Mouse (Mus musculus) CH12.LX (cell line): ENCODE data around the gene Cd248. TPM values are rescaled to one million over a fixed set of nuclear protein-coding genes. Genes with fewer than 3 reads are reported as not detected.

Experiments
- DNase-seq: peaks from one replicate; pipeline ENCODE4 v3.0.0-alpha.2; 2013; ENCODE audit errors: extremely low read depth
- H3K27ac ChIP-seq: 2 replicates; pipeline ENCODE4 v1.5.1; 2012; ENCODE audit warnings: low read depth, mild to moderate bottlenecking, control low read depth, moderate library complexity; ENCODE audit not compliant: insufficient read depth
- H3K27me3 ChIP-seq: replicated peaks from 2 replicates; pipeline ENCODE3; 2012; ENCODE audit warnings: inconsistent platforms
- H3K36me3 ChIP-seq, 2 experiments: replicated peaks in 1 of 2; 2 replicates each; pipeline versions ENCODE3 to v1.6.1; 2012; ENCODE audit warnings: inconsistent platforms in 1 of 2, low read length in 1 of 2, mild to moderate bottlenecking in 1 of 2, mixed read lengths in 1 of 2, moderate library complexity in 1 of 2; ENCODE audit not compliant: control insufficient read depth in 1 of 2, insufficient read depth in 1 of 2
- H3K4me1 ChIP-seq, 2 experiments: 2 replicates each; pipeline ENCODE4 v1.6.1; 2012; ENCODE audit warnings: inconsistent platforms in 1 of 2, moderate library complexity in 1 of 2; ENCODE audit not compliant: insufficient read depth in 2 of 2, control insufficient read depth in 1 of 2
- H3K4me2 ChIP-seq: 2 replicates; pipeline ENCODE4 v1.6.1; 2012; ENCODE audit warnings: low read depth, mild to moderate bottlenecking, control low read depth; ENCODE audit not compliant: poor library complexity, insufficient read depth, severe bottlenecking
- H3K4me3 ChIP-seq, 3 experiments: fragments of 150-350 bp in 1 of 3; sonication (generic) in 1 of 3; replicated peaks in 1 of 3; 2 replicates each; pipeline versions ENCODE3 to v1.5.1; 2011 to 2012; ENCODE audit warnings: low read depth in 2 of 3, low read length in 2 of 3, mild to moderate bottlenecking in 2 of 3, moderate library complexity in 2 of 3, control low read depth in 1 of 3, improper control_type of control experiment in 1 of 3, inconsistent platforms in 1 of 3, mixed read lengths in 1 of 3; ENCODE audit not compliant: poor library complexity in 1 of 3
- H3K79me2 ChIP-seq: replicated peaks from 2 replicates; pipeline ENCODE4 v1.6.1; 2012; ENCODE audit warnings: mild to moderate bottlenecking, moderate library complexity; ENCODE audit not compliant: control insufficient read depth, poor library complexity, insufficient read depth, severe bottlenecking; ENCODE audit errors: extremely low read depth
- H3K9ac ChIP-seq: 2 replicates; pipeline ENCODE4 v1.6.1; 2012; ENCODE audit warnings: low read depth, mild to moderate bottlenecking, control low read depth, moderate library complexity; ENCODE audit not compliant: insufficient read depth
- H3K9me3 ChIP-seq: replicated peaks from 2 replicates; pipeline ENCODE3; 2012; ENCODE audit warnings: low read length, inconsistent platforms, mixed read lengths
- BHLHE40 ChIP-seq: IDR thresholded peaks from 2 replicates; pipeline ENCODE4 v1.6.1; 2011; ENCODE audit warnings: mild to moderate bottlenecking, low read depth, low read length, improper control_type of control experiment
- CHD1 ChIP-seq: IDR thresholded peaks from 2 replicates; pipeline ENCODE4 v1.6.1; 2012; ENCODE audit warnings: low read depth, low read length, improper control_type of control experiment, inconsistent platforms
- CHD2 ChIP-seq: IDR thresholded peaks from 2 replicates; pipeline ENCODE4 v1.6.1; 2011; ENCODE audit warnings: low read length, improper control_type of control experiment
- ETS1 ChIP-seq: conservative IDR thresholded peaks from 2 replicates; pipeline ENCODE4 v1.6.1; 2012; ENCODE audit warnings: low read depth, mild to moderate bottlenecking, inconsistent platforms, low read length, improper control_type of control experiment, moderate library complexity
- JUND ChIP-seq: conservative IDR thresholded peaks from 2 replicates; pipeline ENCODE4 v1.6.1; 2011; ENCODE audit warnings: low read depth, low read length, improper control_type of control experiment
- MYC ChIP-seq: IDR thresholded peaks from 2 replicates; pipeline ENCODE4 v1.6.1; 2011; ENCODE audit warnings: low read depth, mild to moderate bottlenecking, improper control_type of control experiment, low read length
- RCOR1 ChIP-seq: conservative IDR thresholded peaks from 2 replicates; pipeline ENCODE4 v1.6.1; 2012; ENCODE audit warnings: low read depth, mild to moderate bottlenecking, inconsistent platforms, low read length, improper control_type of control experiment
- SMC3 ChIP-seq: IDR thresholded peaks from 2 replicates; pipeline ENCODE4 v1.6.1; 2011; ENCODE audit warnings: low read depth, low read length, improper control_type of control experiment
- TCF12 ChIP-seq: IDR thresholded peaks from 2 replicates; pipeline ENCODE4 v1.6.1; 2014; ENCODE audit warnings: low read depth, mild to moderate bottlenecking, inconsistent platforms, low read length, improper control_type of control experiment
- USF1 ChIP-seq: IDR thresholded peaks from 2 replicates; pipeline ENCODE4 v1.6.1; 2014; ENCODE audit warnings: low read depth, mild to moderate bottlenecking, inconsistent platforms, low read length, improper control_type of control experiment
- ZKSCAN1 ChIP-seq: IDR thresholded peaks from 2 replicates; pipeline ENCODE4 v1.6.1; 2012; ENCODE audit warnings: low read depth, inconsistent platforms, low read length, improper control_type of control experiment, borderline replicate concordance
- ZMIZ1 ChIP-seq: IDR thresholded peaks from 2 replicates; pipeline ENCODE4 v1.6.1; 2012; ENCODE audit warnings: low read depth, mild to moderate bottlenecking, inconsistent platforms, low read length, improper control_type of control experiment
- dilution Hi-C: fragments of 300-500 bp; cut with MboI; formaldehyde crosslinking; loops from 2 replicates; pipeline ENCODE4 v1.14.3; 2020; ENCODE audit warnings: low sequenced_read_pairs; ENCODE audit not compliant: extremely low pct_unique_long_range_greater_than_20kb, extremely low pct_ligation_motif_present
- in situ Hi-C: fragments of 300-500 bp; cut with MboI; formaldehyde crosslinking; loops from 3 replicates; pipeline ENCODE4 v1.14.3; 2019; ENCODE audit warnings: low sequenced_read_pairs, low pct_ligation_motif_present, low pct_unique_long_range_greater_than_20kb, mixed read lengths
- polyA plus RNA-seq: library from polyadenylated mRNA; unstranded; fragments of >175 nt; gene quantifications from 2 replicates; pipeline ENCODE4 v1.2.1, GENCODE M21; 2012; ENCODE audit warnings: low read depth; ENCODE audit not compliant: insufficient read length
- total RNA-seq, 2 experiments: library from RNA; depleted of rRNA; stranded (reverse); fragments of 300-350 nt in 1 of 2; fragments of >200 nt in 1 of 2; gene quantifications; 2 replicates each; pipeline ENCODE4 v1.2.3; 2012 to 2014

Gene Cd248
- total and polyA plus RNA-seq, 3 experiments = not detected

DNA sequence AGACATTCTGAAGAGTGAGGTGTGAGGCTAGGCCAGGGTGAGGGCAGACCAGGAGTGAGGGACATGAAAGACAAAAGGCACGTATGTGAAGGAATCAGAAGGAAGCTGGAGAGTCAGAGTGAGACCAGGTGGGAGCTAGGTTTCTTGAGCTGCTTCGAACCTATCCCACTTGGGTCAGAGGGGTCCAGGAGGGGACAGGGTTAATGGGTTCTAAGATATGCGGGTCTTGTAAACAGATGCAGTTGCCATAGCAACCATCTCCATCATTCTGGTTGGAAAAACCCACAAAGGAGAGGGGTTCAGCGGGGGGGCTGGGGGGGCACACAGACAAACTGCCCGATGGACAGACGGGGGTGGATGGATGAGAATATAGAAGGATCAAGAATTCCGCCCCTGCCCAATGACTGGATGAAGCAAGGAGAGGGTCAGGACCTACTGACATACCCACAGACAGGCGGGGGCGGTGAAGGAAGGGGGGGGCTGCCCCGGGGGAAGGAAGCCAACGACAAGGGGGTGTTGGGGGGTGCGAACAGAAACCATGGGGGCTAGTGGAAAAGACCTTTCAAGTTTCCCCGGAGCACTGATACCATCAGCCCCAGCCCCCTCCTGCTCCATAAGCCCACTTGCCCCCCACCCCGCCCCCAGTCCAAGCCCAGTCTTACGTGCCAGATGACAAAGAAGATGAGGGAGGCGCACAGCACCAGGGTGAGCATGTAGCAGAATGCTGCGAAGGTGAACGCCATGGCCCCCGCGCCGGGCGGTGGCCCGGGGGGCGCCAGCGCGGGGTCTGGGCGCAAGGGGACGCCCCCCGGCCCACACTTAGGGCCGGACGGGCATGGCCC is 29.9 kb downstream of the Cd248 start:
- peaks cover 35 to 55% of the 10 kb centered on the region in 2 experiments for H3K36me3 ChIP-seq
- dilution Hi-C loops (no loop called here), in situ Hi-C loops (no loop called here)
- DNase-seq = no peak
- H3K4me3 ChIP-seq = peak overlapping the region in 1 of 3 experiments; percentile 34
- peak overlapping the region; percentile 58 for H3K9ac ChIP-seq
- no peaks in the 10 kb centered on the region for H3K9me3 ChIP-seq
- peak overlapping the region; percentile 72 for H3K4me2 ChIP-seq
- H3K27me3 ChIP-seq = no peaks in the 10 kb centered on the region
- no peaks in the 10 kb centered on the region for H3K79me2 ChIP-seq
- H3K4me1 ChIP-seq = peaks cover 10% of the 10 kb centered on the region in 2 experiments; a peak in 3 of 4 replicates
- TF ChIP-seq CHD2 (0 out of 2 replicates have a peak, but pooled peaks have one; percentile 3), USF1 (no peak), ZMIZ1 (0 out of 2 replicates have a peak, but pooled peaks have one; percentile 44)
- no peak overlapping the region for H3K27ac ChIP-seq

- H3K4me1 ChIP-seq = peaks cover 10% of the 10 kb centered on the region in 2 experiments; a peak in 3 of 4 replicates
- peak within 1 kb of the TSS in 1 of 3 experiments; percentile 34 for H3K4me3 ChIP-seq
- dilution Hi-C loops = no loop called here
- TF ChIP-seq RCOR1 (no peak), JUND (no peak), BHLHE40 (no peak), CHD1 (no peak), TCF12 (no peak), ZKSCAN1 (no peak), ZMIZ1 (no peak), ETS1 (no peak), MYC (no peak), SMC3 (no peak)
- no peak for DNase-seq
- H3K9ac ChIP-seq = peak within 1 kb of the TSS; percentile 58
- H3K4me2 ChIP-seq = peak within 1 kb of the TSS; percentile 72
- no peaks in the 10 kb centered on the region for H3K9me3 ChIP-seq
- no peaks in the 10 kb centered on the region for H3K27me3 ChIP-seq
- no peaks in the 10 kb centered on the region for H3K79me2 ChIP-seq
- peaks cover 38 to 55% of the 10 kb centered on the region in 2 experiments for H3K36me3 ChIP-seq
- no peak within 1 kb of the TSS for H3K27ac ChIP-seq
- in situ Hi-C loops = no loop called here
Measured at GRCm38 (mm10) chr19:5098363-5099143, 30.7 kb downstream of the Cd248 start, which contains the start of gene Cnih2. Gene Cnih2, minus strand, starts transcription at chr19:5098521.
